Mouse (Mus musculus): ENCODE data around the gene Sidt1. TPM values are rescaled to one million over a fixed set of nuclear protein-coding genes. Genes with fewer than 3 reads are reported as not detected.

Gene Sidt1
- polyA plus RNA-seq, 1 experiment from 2014 or later = 0.89 TPM

DNA sequence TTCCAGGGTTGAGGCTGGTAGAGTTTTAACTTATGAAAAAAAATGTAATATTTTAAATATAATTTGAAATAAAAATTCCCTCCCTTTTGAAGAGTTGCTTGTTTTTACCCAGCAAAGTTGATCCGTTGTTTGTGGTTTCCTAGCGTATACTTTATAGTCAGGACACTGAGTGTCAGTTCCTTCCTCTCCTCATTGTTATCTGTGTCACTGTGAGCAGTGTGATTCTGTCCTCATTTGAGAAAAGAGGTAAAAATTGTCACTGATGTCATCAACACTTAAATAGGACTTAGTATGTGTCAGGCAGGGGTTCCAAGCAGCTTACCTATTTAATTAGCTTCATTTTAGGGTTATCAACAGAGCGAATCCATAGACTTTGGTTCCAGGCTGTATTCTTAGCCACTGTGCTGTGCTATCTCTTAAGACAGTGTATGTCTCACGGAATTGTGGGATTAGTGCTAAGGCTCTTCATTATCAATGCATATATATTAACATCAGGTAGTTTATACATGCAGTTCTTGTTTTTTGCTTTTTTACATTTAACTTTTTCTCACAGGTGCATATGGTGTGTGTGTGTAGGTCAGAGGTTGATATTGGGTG is 16.9 kb upstream of the Sidt1 start:
- no peak for ATAC-seq (ENCODE audit: low FRiP score, low TSS enrichment)
- H3K27me3 ChIP-seq (ENCODE audit: control insufficient read depth, insufficient read depth, low read length) = no peaks in the 10 kb centered on the region
- H3K4me1 ChIP-seq (ENCODE audit: control insufficient read depth, insufficient read depth, low read length) = 0 out of 2 replicates have a peak, but pooled peaks cover 6% of the 10 kb centered on the region
- WGBS = 82% methylated on average over 4 of the region's 4 CpGs
- H3K27ac ChIP-seq (ENCODE audit: low read depth, low read length) = no peak overlapping the region
- no peaks in the 10 kb centered on the region for H3K36me3 ChIP-seq (ENCODE audit: control insufficient read depth, insufficient read depth, low read length)
- H3K9me3 ChIP-seq (ENCODE audit: control insufficient read depth, low read length) = no peaks in the 10 kb centered on the region
- no peak overlapping the region for H3K4me3 ChIP-seq (ENCODE audit: low read length)
- H3K9ac ChIP-seq (ENCODE audit: low read depth, low read length) = no peak overlapping the region
- H3K4me2 ChIP-seq (replicated peaks; ENCODE audit: low read depth, low read length) = no peak overlapping the region

DNA sequence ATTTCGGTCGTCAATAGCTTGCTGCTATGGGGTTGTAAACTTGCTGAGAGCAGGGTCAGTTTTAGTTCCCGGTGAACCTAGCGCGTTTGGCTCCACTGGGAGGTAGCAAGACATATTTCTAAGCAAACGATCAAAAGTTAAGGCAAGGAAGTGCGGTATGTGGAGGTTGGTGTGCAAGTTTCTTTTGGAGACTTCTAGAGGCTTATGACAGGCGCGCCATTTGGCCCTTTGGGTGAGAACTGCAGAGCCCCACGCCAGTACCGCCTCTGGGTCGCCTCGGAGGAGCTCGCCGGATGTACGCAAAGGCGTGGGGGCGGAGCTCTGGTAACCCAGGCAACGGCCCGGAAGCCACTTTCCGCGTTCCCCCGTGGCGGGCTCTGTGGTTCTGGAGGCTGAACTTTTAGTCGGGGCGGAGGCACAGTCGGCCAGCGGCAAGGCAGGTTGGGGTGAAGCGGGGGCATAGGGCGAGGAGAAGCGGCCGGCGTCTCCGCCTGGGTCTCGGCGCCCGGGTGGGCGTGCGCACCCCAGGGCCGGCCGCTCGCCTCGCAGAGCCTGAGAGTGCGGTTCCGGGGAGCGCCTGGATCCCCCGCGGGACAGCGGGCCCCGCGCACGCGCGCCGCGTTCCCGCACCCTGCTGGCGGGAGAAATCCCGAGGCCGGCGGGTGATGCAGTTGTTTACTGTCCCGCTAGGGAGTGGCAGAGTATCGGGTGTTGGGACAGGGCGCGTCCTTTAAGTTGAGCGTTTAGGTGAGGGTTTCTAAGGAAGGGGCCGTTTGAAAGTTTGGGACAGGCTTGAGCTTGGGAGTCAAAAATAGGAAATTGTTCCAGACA is 14.3 kb upstream of the Sidt1 start, which contains the start of gene Spice1:
Spice1 (plus strand) TSS at position 51 of the 831 bp plus-strand sequence.
- Histone ChIP-seq H3K9me3 (ENCODE audit: control insufficient read depth, low read length) (no peaks in the 10 kb centered on the region), H3K27me3 (ENCODE audit: control insufficient read depth, insufficient read depth, low read length) (no peaks in the 10 kb centered on the region), H3K9ac (ENCODE audit: low read depth, low read length) (peak within 1 kb of the TSS; percentile 83), H3K36me3 (ENCODE audit: control insufficient read depth, insufficient read depth, low read length) (no peaks in the 10 kb centered on the region), H3K4me2 (replicated peaks; ENCODE audit: low read depth, low read length) (peak within 1 kb of the TSS; percentile 82), H3K27ac (ENCODE audit: low read depth, low read length) (peak within 1 kb of the TSS; percentile 95), H3K4me1 (ENCODE audit: control insufficient read depth, insufficient read depth, low read length) (0 out of 2 replicates have a peak, but pooled peaks cover 6% of the 10 kb centered on the region), H3K4me3 (ENCODE audit: low read length) (peak within 1 kb of the TSS; percentile 88)
- under 1% methylated on average over 63 of the region's 67 CpGs for WGBS
- peak; percentile 98 for ATAC-seq (ENCODE audit: low FRiP score, low TSS enrichment)

DNA sequence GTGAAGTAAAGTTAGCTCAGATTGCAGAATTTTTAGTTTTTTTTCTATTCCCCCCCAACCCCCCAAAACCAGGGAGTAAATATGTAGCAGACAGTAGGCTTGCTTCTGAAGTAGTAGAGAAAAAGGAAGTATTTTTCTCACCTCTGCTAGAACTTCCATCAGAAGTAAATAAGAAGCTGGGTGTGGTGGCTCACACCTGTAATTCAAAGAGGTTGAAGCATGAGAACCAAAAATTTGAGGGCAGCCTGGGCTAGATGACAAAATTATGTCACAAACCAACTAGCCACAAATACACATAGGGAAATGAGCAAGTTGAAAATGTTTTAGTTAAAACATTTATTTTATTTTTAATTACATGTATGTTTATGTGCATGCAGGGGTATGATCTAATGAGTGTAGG is 4.5 kb upstream of the Sidt1 start:
- Histone ChIP-seq H3K9me3 (ENCODE audit: control insufficient read depth, low read length) (no peaks in the 10 kb centered on the region), H3K4me1 (ENCODE audit: control insufficient read depth, insufficient read depth, low read length) (no peaks in the 10 kb centered on the region), H3K36me3 (ENCODE audit: control insufficient read depth, insufficient read depth, low read length) (no peaks in the 10 kb centered on the region), H3K27me3 (ENCODE audit: control insufficient read depth, insufficient read depth, low read length) (peaks cover 7% of the 10 kb centered on the region; the same call in 1 of the 2 replicates), H3K9ac (ENCODE audit: low read depth, low read length) (no peak overlapping the region), H3K27ac (ENCODE audit: low read depth, low read length) (no peak overlapping the region), H3K4me2 (replicated peaks; ENCODE audit: low read depth, low read length) (no peak overlapping the region), H3K4me3 (ENCODE audit: low read length) (no peak overlapping the region)
- ATAC-seq (ENCODE audit: low FRiP score, low TSS enrichment) = no peak

DNA sequence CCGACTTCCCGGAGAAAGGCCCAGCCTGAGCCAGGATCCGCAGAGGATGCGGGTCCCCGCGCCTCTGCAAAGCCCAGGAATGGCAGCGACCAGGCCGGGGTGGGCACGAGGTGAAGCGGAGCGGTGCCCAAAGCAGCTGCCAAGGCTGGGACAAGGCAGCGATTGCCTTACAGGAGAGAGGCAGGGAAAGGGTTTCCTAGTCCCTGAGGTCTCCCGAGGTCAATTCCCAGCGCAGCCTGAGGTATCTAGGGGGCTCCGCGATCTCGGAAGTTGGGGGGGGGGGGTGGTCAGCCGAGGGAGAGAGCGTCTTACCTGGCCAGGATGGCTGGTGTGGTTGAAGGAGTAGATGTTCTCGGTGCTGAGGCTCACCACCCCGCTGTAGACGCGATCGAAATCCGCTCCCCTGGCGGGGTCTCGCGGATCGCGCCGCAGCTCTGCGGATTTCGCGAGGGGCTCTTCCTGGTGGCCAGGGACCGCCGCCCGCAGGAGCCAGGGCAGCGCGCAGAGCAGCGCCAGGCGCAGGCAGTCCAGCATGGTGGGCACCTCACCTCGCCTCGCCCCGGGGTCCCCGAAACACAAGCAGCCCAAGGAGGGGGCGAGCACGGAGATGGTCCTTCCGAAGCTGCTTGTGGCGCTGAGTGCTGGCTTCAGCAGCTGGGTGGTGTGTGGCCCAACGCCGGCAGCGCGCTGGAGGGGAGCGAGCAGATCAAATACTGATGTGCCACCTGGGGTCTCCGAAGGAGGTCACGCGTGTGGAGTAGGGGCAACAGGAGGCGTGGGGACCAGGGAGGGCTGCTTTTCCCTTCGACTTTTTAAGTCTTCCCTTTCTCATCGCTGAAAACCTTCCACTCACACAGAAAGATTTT is 768 bp downstream of the Sidt1 start:
- peak; percentile 77 for ATAC-seq (ENCODE audit: low FRiP score, low TSS enrichment)
- no peaks in the 10 kb centered on the region for H3K9me3 ChIP-seq (ENCODE audit: control insufficient read depth, low read length)
- H3K27ac ChIP-seq (ENCODE audit: low read depth, low read length) = no peak overlapping the region
- H3K27me3 ChIP-seq (ENCODE audit: control insufficient read depth, insufficient read depth, low read length) = peaks cover 16% of the 10 kb centered on the region
- peak overlapping the region; percentile 55 for H3K9ac ChIP-seq (ENCODE audit: low read depth, low read length)
- H3K4me2 ChIP-seq (replicated peaks; ENCODE audit: low read depth, low read length) = peak overlapping the region; percentile 99
- H3K36me3 ChIP-seq (ENCODE audit: control insufficient read depth, insufficient read depth, low read length) = no peaks in the 10 kb centered on the region
- H3K4me1 ChIP-seq (ENCODE audit: control insufficient read depth, insufficient read depth, low read length) = no peaks in the 10 kb centered on the region
- peak overlapping the region; percentile 63 for H3K4me3 ChIP-seq (ENCODE audit: low read length)
- WGBS = 1% methylated on average over 60 of the region's 60 CpGs

DNA sequence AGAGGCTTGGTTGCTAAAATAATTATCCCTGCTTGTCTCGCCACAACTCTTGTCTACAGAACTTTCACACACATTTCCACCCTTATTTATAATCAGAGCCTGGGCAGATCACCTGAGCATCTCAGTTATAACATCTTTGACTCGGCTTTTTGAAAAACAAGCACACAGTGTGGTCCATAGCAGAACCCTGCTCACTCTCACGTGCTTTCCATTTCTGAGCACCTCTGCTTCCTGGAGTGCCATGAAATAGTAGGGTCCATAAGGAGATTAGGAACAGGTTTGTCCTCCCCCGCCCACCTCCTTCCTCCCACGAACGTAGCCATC is 1.4 kb downstream of the Sidt1 start:
- no peak overlapping the region for H3K27ac ChIP-seq (ENCODE audit: low read depth, low read length)

DNA sequence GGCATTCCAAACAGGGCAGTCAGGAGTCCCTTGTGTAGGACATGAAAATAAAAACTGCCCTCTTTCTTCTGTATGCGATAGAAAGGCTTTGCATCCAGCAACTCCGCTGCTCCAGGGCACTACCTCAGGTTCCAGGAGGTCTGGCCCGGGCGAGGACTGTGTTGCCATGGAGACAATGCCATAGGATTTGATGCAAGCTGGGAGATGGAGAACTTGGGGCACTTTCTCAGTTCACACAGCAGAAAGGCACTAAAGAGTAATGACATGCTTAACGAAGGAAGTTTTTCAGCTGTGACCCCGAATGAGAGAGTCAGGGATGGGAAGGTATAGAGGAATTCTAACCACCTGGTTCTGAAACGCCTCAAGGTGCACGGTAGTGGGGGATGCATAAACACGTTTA is 1.8 kb downstream of the Sidt1 start:
- H3K9me3 ChIP-seq (ENCODE audit: control insufficient read depth, low read length) = no peaks in the 10 kb centered on the region
- H3K4me2 ChIP-seq (replicated peaks; ENCODE audit: low read depth, low read length) = no peak overlapping the region
- no peak overlapping the region for H3K27ac ChIP-seq (ENCODE audit: low read depth, low read length)
- no peak overlapping the region for H3K4me3 ChIP-seq (ENCODE audit: low read length)
- H3K4me1 ChIP-seq (ENCODE audit: control insufficient read depth, insufficient read depth, low read length) = no peaks in the 10 kb centered on the region
- no peak overlapping the region for H3K9ac ChIP-seq (ENCODE audit: low read depth, low read length)
- 18% methylated on average over 9 of the region's 9 CpGs for WGBS
- H3K36me3 ChIP-seq (ENCODE audit: control insufficient read depth, insufficient read depth, low read length) = no peaks in the 10 kb centered on the region
- peaks cover 16% of the 10 kb centered on the region for H3K27me3 ChIP-seq (ENCODE audit: control insufficient read depth, insufficient read depth, low read length)
- ATAC-seq (ENCODE audit: low FRiP score, low TSS enrichment) = no peak

More for the DNA sequence above, 1.4 kb downstream of the Sidt1 start:
- peak; percentile 29; the same call in 1 of the 2 replicates for ATAC-seq (ENCODE audit: low FRiP score, low TSS enrichment)
- Histone ChIP-seq H3K4me3 (ENCODE audit: low read length) (peak overlapping the region; percentile 63), H3K9me3 (ENCODE audit: control insufficient read depth, low read length) (no peaks in the 10 kb centered on the region), H3K9ac (ENCODE audit: low read depth, low read length) (peak overlapping the region; percentile 55; the same call in 1 of the 2 replicates), H3K4me2 (replicated peaks; ENCODE audit: low read depth, low read length) (peak overlapping the region; percentile 99), H3K27me3 (ENCODE audit: control insufficient read depth, insufficient read depth, low read length) (peaks cover 16% of the 10 kb centered on the region), H3K36me3 (ENCODE audit: control insufficient read depth, insufficient read depth, low read length) (no peaks in the 10 kb centered on the region), H3K4me1 (ENCODE audit: control insufficient read depth, insufficient read depth, low read length) (no peaks in the 10 kb centered on the region)
- 12% methylated on average over 6 of the region's 6 CpGs for WGBS

DNA sequence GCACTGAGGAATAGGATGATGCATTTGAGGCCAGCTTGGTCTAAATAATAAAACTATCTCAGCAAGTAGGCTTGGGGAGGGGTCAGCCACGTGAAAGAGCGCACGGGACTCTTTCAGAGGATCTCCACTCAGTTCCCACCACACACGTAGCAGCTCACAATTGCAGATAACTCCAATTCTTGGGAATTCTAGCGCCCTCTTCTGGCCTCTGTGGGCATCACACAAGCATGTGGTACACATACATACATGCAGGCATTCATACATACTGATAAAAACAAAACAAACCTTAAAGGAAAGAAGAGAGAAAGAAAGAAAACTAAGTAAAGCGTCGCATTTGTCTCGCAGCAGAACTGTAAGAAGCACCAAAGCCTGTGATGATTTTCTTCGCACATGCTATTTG is 2.3 kb downstream of the Sidt1 start:
- no peaks in the 10 kb centered on the region for H3K36me3 ChIP-seq (ENCODE audit: control insufficient read depth, insufficient read depth, low read length)
- H3K4me1 ChIP-seq (ENCODE audit: control insufficient read depth, insufficient read depth, low read length) = no peaks in the 10 kb centered on the region
- no peak for ATAC-seq (ENCODE audit: low FRiP score, low TSS enrichment)
- no peak overlapping the region for H3K4me3 ChIP-seq (ENCODE audit: low read length)
- no peaks in the 10 kb centered on the region for H3K9me3 ChIP-seq (ENCODE audit: control insufficient read depth, low read length)
- H3K4me2 ChIP-seq (replicated peaks; ENCODE audit: low read depth, low read length) = no peak overlapping the region
- no peak overlapping the region for H3K27ac ChIP-seq (ENCODE audit: low read depth, low read length)
- no peak overlapping the region for H3K9ac ChIP-seq (ENCODE audit: low read depth, low read length)
- 81% methylated on average over 9 of the region's 9 CpGs for WGBS
- peaks cover 16% of the 10 kb centered on the region for H3K27me3 ChIP-seq (ENCODE audit: control insufficient read depth, insufficient read depth, low read length)

DNA sequence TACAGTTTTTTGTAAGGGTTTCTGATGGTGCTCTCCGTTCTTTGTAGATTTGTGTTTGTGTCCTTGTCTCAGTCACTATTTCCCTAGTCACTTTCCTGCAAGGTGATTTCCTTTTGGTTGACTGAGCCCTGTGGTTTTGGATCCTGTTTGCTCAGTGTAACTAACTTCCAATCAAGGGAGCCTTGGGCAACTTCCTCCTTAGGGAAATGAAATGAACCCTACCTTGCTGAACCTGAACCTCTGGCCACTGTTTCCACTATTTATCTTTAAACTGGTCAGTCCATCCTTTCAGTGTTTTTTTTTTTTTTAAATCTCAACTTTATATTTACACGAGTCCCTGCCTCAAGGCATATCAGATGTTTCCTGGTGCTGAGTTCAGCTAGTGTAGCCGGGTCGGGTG is 4.4 kb downstream of the Sidt1 start:
- 42% methylated on average over 4 of the region's 4 CpGs for WGBS
- Histone ChIP-seq H3K36me3 (ENCODE audit: control insufficient read depth, insufficient read depth, low read length) (no peaks in the 10 kb centered on the region), H3K4me3 (ENCODE audit: low read length) (no peak overlapping the region), H3K4me1 (ENCODE audit: control insufficient read depth, insufficient read depth, low read length) (no peaks in the 10 kb centered on the region), H3K27me3 (ENCODE audit: control insufficient read depth, insufficient read depth, low read length) (peaks cover 9% of the 10 kb centered on the region), H3K27ac (ENCODE audit: low read depth, low read length) (no peak overlapping the region), H3K4me2 (replicated peaks; ENCODE audit: low read depth, low read length) (no peak overlapping the region), H3K9me3 (ENCODE audit: control insufficient read depth, low read length) (no peaks in the 10 kb centered on the region), H3K9ac (ENCODE audit: low read depth, low read length) (no peak overlapping the region)
- no peak for ATAC-seq (ENCODE audit: low FRiP score, low TSS enrichment)
